Mouse (Mus musculus): ENCODE data around the gene Prdm16. TPM values are rescaled to one million over a fixed set of nuclear protein-coding genes. Genes with fewer than 3 reads are reported as not detected.

Gene Prdm16
- total RNA-seq, 1 experiment = 3.1 TPM

DNA sequence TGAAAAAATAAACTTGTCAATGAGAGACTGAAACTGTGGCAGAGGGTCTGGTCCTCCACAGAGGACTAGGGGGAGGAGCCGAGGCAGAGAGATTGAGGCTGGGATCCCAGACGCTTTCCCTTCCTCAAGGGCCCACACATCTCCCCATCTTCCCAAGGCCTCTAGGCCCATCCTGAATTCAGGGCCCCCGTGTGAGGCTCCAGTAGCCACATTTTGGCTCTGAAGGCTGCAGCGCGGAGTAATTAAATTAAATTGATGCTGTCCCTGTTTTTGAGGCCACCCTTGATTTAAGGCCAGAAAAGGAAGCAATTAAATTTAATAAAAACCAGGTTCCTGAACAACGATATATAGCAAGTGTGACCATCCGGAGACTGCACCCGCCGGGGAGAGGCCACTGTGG is 66.8 kb downstream of the Prdm16 start:
- H3K4me1 ChIP-seq (ENCODE audit: control insufficient read depth in 2 of 2, insufficient read depth in 2 of 2, low read length in 2 of 2, poor library complexity in 1 of 2) = 0 out of 4 replicates have a peak, but pooled peaks cover 0 to 1% of the 10 kb centered on the region in 2 experiments
- H3K36me3 ChIP-seq (ENCODE audit: control insufficient read depth, insufficient read depth, low read length, poor library complexity, severe bottlenecking) = no peaks in the 10 kb centered on the region
- no peak overlapping the region for H3K4me3 ChIP-seq (ENCODE audit: insufficient read depth in 1 of 2, low read depth in 1 of 2, low read length in 2 of 2, poor library complexity in 1 of 2, severe bottlenecking in 1 of 2)
- H3K9me3 ChIP-seq (ENCODE audit: control insufficient read depth, insufficient read depth, low read depth, low read length) = no peaks in the 10 kb centered on the region
- no peak overlapping the region for H3K27ac ChIP-seq (ENCODE audit: insufficient read depth, low read depth, low read length, poor library complexity, severe bottlenecking)
- in situ Hi-C loops (cut with MboI; ENCODE audit: low sequenced_read_pairs in 2 of 2, unreplicated experiment in 2 of 2) = no loop called here
- TF ChIP-seq HCFC1 (IDR thresholded peaks at IDR 0.05; ENCODE audit: borderline replicate concordance, insufficient read depth, low read length) (no peak), MAFK (IDR thresholded peaks at IDR 0.05; ENCODE audit: insufficient read depth, low read depth, low read length) (no peak), CHD2 (IDR thresholded peaks at IDR 0.05; ENCODE audit: low read depth, low read length) (no peak), ZNF384 (IDR thresholded peaks at IDR 0.05; ENCODE audit: low read depth, low read length) (no peak), ZC3H11A (IDR thresholded peaks at IDR 0.05; ENCODE audit: borderline replicate concordance, low read depth, low read length) (no peak)
- H3K9ac ChIP-seq (ENCODE audit: insufficient read depth, low read depth, low read length, poor library complexity, severe bottlenecking) = no peak overlapping the region
- no peak for DNase-seq (ENCODE audit: low read depth, low spot score)

DNA sequence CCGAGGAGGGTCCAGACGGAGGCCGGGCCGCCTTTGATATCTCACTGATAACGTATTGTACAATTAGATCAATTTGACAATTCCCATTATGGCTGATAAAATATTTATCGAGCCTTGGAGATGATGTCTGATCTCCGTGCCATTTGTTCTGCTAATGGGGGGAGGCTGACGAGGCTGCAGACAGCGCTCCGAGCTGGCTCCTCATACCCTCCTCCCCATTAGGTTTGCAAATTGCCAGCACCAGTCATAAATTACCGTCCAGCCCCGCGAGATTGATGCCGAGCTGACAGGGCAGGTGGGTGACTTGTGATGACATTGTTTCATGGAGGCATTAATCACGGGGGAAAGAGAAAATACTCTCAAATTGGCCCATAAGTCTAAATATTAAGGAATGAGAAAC is 67.9 kb downstream of the Prdm16 start:
- in situ Hi-C loops (cut with MboI; ENCODE audit: low sequenced_read_pairs in 2 of 2, unreplicated experiment in 2 of 2) = no loop called here
- no peak overlapping the region for H3K27ac ChIP-seq (ENCODE audit: insufficient read depth, low read depth, low read length, poor library complexity, severe bottlenecking)
- TF ChIP-seq MAFK (IDR thresholded peaks at IDR 0.05; ENCODE audit: insufficient read depth, low read depth, low read length) = no peak
- no peak for TF ChIP-seq ZNF384 (IDR thresholded peaks at IDR 0.05; ENCODE audit: low read depth, low read length)
- TF ChIP-seq ZC3H11A (IDR thresholded peaks at IDR 0.05; ENCODE audit: borderline replicate concordance, low read depth, low read length) = no peak
- DNase-seq (ENCODE audit: low read depth, low spot score) = no peak
- H3K9ac ChIP-seq (ENCODE audit: insufficient read depth, low read depth, low read length, poor library complexity, severe bottlenecking) = no peak overlapping the region
- H3K4me1 ChIP-seq (ENCODE audit: control insufficient read depth in 2 of 2, insufficient read depth in 2 of 2, low read length in 2 of 2, poor library complexity in 1 of 2) = 0 out of 4 replicates have a peak, but pooled peaks cover 0 to 1% of the 10 kb centered on the region in 2 experiments
- no peaks in the 10 kb centered on the region for H3K36me3 ChIP-seq (ENCODE audit: control insufficient read depth, insufficient read depth, low read length, poor library complexity, severe bottlenecking)
- no peak overlapping the region for H3K4me3 ChIP-seq (ENCODE audit: insufficient read depth in 1 of 2, low read depth in 1 of 2, low read length in 2 of 2, poor library complexity in 1 of 2, severe bottlenecking in 1 of 2)
- H3K9me3 ChIP-seq (ENCODE audit: control insufficient read depth, insufficient read depth, low read depth, low read length) = no peaks in the 10 kb centered on the region

DNA sequence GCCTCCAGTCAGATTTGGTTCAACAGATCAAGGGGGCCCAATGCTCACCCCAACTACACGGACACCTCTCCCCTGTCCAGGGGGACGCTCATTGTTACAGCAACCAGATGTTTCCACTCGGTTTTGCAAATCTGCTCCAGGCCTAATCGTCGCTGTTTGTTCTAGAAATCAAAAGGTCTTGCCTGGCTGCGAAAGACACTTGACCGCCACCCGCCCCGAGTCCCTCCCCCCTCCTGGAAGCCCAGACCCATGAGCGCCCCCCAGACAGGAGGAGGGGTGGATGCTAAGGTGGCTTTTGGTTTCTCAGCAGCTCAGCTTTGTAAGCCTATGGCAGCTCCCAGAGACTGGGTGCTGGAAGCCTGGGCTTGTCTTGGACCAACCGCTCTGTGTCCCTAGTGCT is 68.7 kb downstream of the Prdm16 start:
- no peak overlapping the region for H3K4me3 ChIP-seq (ENCODE audit: insufficient read depth in 1 of 2, low read depth in 1 of 2, low read length in 2 of 2, poor library complexity in 1 of 2, severe bottlenecking in 1 of 2)
- no peak overlapping the region for H3K9ac ChIP-seq (ENCODE audit: insufficient read depth, low read depth, low read length, poor library complexity, severe bottlenecking)
- H3K36me3 ChIP-seq (ENCODE audit: control insufficient read depth, insufficient read depth, low read length, poor library complexity, severe bottlenecking) = no peaks in the 10 kb centered on the region
- DNase-seq (ENCODE audit: low read depth, low spot score) = no peak
- TF ChIP-seq ZNF384 (IDR thresholded peaks at IDR 0.05; ENCODE audit: low read depth, low read length) (no peak), ZC3H11A (IDR thresholded peaks at IDR 0.05; ENCODE audit: borderline replicate concordance, low read depth, low read length) (no peak), HCFC1 (IDR thresholded peaks at IDR 0.05; ENCODE audit: borderline replicate concordance, insufficient read depth, low read length) (no peak), CHD2 (IDR thresholded peaks at IDR 0.05; ENCODE audit: low read depth, low read length) (no peak), MAFK (IDR thresholded peaks at IDR 0.05; ENCODE audit: insufficient read depth, low read depth, low read length) (no peak)
- in situ Hi-C loops (cut with MboI; ENCODE audit: low sequenced_read_pairs in 2 of 2, unreplicated experiment in 2 of 2) = no loop called here
- no peak overlapping the region for H3K27ac ChIP-seq (ENCODE audit: insufficient read depth, low read depth, low read length, poor library complexity, severe bottlenecking)
- no peaks in the 10 kb centered on the region for H3K9me3 ChIP-seq (ENCODE audit: control insufficient read depth, insufficient read depth, low read depth, low read length)
- H3K4me1 ChIP-seq (ENCODE audit: control insufficient read depth in 2 of 2, insufficient read depth in 2 of 2, low read length in 2 of 2, poor library complexity in 1 of 2) = 0 out of 4 replicates have a peak, but pooled peaks cover 0 to 1% of the 10 kb centered on the region in 2 experiments

DNA sequence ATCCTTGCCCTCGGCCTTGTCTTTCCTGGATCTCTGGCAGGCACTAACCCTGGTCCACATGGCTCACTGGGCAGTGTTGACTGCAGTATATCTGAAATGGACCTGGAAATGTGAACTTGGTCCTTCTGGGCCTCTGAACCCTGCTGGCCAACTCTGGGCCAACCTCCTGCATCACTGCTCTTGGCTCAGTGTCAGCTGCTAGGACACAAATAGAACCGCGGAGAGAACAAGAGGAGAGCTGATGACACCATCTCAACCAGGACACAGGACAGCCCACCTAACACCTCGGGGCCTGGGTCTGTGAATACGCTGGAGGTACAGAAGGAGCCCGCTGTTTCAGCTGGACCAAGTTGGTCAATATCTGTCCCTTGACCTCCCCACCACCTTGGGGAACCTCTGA is 73.5 kb downstream of the Prdm16 start:
- no peaks in the 10 kb centered on the region for H3K4me1 ChIP-seq (ENCODE audit: control insufficient read depth in 2 of 2, insufficient read depth in 2 of 2, low read length in 2 of 2, poor library complexity in 1 of 2)
- TF ChIP-seq CHD2 (IDR thresholded peaks at IDR 0.05; ENCODE audit: low read depth, low read length) (no peak), MAFK (IDR thresholded peaks at IDR 0.05; ENCODE audit: insufficient read depth, low read depth, low read length) (no peak), ZNF384 (IDR thresholded peaks at IDR 0.05; ENCODE audit: low read depth, low read length) (no peak), HCFC1 (IDR thresholded peaks at IDR 0.05; ENCODE audit: borderline replicate concordance, insufficient read depth, low read length) (no peak), ZC3H11A (IDR thresholded peaks at IDR 0.05; ENCODE audit: borderline replicate concordance, low read depth, low read length) (no peak)
- no peak overlapping the region for H3K4me3 ChIP-seq (ENCODE audit: insufficient read depth in 1 of 2, low read depth in 1 of 2, low read length in 2 of 2, poor library complexity in 1 of 2, severe bottlenecking in 1 of 2)
- no peak for DNase-seq (ENCODE audit: low read depth, low spot score)
- in situ Hi-C loops (cut with MboI; ENCODE audit: low sequenced_read_pairs in 2 of 2, unreplicated experiment in 2 of 2) = no loop called here
- no peak overlapping the region for H3K27ac ChIP-seq (ENCODE audit: insufficient read depth, low read depth, low read length, poor library complexity, severe bottlenecking)
- H3K36me3 ChIP-seq (ENCODE audit: control insufficient read depth, insufficient read depth, low read length, poor library complexity, severe bottlenecking) = no peaks in the 10 kb centered on the region
- H3K9ac ChIP-seq (ENCODE audit: insufficient read depth, low read depth, low read length, poor library complexity, severe bottlenecking) = no peak overlapping the region
- H3K9me3 ChIP-seq (ENCODE audit: control insufficient read depth, insufficient read depth, low read depth, low read length) = no peaks in the 10 kb centered on the region

DNA sequence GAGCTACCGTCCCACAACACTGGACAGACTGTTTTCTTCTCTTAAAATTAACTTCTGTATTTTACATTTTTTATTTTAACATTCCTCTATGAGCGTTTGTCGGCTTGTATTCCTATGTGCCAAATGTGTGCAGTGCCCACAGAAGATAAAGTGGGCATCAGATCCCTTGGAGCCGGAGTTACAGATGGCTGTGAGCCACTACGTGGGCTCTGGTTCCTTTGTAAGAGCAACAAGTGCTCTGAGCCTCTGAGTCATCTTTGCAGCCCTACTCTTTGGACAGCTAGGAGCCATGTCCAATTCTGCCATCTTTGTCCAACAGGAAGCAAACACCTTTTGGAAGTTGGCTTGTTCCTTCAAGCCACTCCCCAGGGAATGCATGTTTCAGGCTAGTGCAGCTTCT is 78.6 kb downstream of the Prdm16 start:
- Histone ChIP-seq H3K36me3 (ENCODE audit: control insufficient read depth, insufficient read depth, low read length, poor library complexity, severe bottlenecking) (no peaks in the 10 kb centered on the region), H3K4me3 (ENCODE audit: insufficient read depth in 1 of 2, low read depth in 1 of 2, low read length in 2 of 2, poor library complexity in 1 of 2, severe bottlenecking in 1 of 2) (no peak overlapping the region), H3K9ac (ENCODE audit: insufficient read depth, low read depth, low read length, poor library complexity, severe bottlenecking) (no peak overlapping the region), H3K4me1 (ENCODE audit: control insufficient read depth in 2 of 2, insufficient read depth in 2 of 2, low read length in 2 of 2, poor library complexity in 1 of 2) (no peaks in the 10 kb centered on the region), H3K27ac (ENCODE audit: insufficient read depth, low read depth, low read length, poor library complexity, severe bottlenecking) (no peak overlapping the region), H3K9me3 (ENCODE audit: control insufficient read depth, insufficient read depth, low read depth, low read length) (no peaks in the 10 kb centered on the region)
- in situ Hi-C loops (cut with MboI; ENCODE audit: low sequenced_read_pairs in 2 of 2, unreplicated experiment in 2 of 2) = no loop called here
- TF ChIP-seq ZC3H11A (IDR thresholded peaks at IDR 0.05; ENCODE audit: borderline replicate concordance, low read depth, low read length) (no peak), CHD2 (IDR thresholded peaks at IDR 0.05; ENCODE audit: low read depth, low read length) (no peak), ZNF384 (IDR thresholded peaks at IDR 0.05; ENCODE audit: low read depth, low read length) (no peak), HCFC1 (IDR thresholded peaks at IDR 0.05; ENCODE audit: borderline replicate concordance, insufficient read depth, low read length) (no peak), MAFK (IDR thresholded peaks at IDR 0.05; ENCODE audit: insufficient read depth, low read depth, low read length) (no peak)
- DNase-seq (ENCODE audit: low read depth, low spot score) = no peak
